Mouse (Mus musculus) T-helper 17 cell (primary cell): ENCODE data around the gene Plek.

Experiments used
- in situ Hi-C, 2 experiments: fragments of 300-600 bp; cut with MboI, MseI; formaldehyde crosslinking; loops; 1 replicate in 1 of 2; 2 replicates in 1 of 2; pipeline ENCODE4 v1.15.1; 2025; ENCODE audit warnings: high pct_unique_total_duplicates in 2 of 2

Gene Plek

DNA sequence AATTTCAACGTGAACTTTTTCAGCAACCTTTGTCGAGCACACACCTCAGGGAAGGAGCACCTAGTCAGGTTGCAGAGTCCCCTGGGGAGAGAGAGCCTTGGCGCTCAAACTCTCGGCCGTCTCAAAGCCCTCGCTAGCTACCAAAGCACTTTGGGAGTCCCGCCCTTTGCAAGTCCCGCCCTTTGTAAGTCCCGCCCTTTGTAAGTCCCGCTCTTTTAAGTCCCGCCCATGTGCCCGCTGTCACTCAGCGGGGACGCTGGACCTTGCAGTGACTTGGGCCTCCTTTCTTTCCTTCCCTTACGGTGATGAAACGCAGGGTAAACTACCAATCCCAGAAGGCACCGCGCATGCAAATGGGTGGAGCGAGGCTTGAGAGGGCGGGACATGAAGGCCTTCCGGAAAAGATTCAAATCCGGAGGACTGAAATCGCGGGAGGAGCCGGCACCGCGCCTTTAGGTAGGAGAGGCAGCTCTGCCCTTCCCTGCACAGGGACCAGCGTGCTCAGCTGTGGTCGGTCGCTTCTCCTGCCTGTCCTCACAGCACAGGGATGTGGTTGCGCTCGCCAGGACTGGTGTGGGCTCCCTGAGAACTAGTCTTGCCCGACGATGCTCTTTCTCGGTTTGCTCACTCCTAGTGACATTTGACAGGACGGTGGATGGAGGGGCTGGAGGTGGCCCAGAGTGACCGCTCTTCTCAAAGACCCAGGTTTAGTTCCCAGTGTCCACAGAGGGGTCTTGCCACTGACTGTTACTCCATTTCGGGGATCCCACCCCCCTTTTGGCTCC, 101.0 kb downstream of the Plek start, which contains the start of gene Fbxo48:
Fbxo48 (plus strand) TSS at position 400 of the 785 bp plus-strand sequence.
- in situ Hi-C loops: loop anchor here (5.0 kb wide), 4 partner anchors 51 to 444 kb away; partner anchors contain the start of gene Sec61g (in 1 of the 2)

- in situ Hi-C loops: loop anchor here (5.0 kb wide), 4 partner anchors 52 to 443 kb away; partner anchors contain the start of gene Sec61g (in 1 of the 2)
Measured at GRCm38 (mm10) chr11:16950226-16950975, 101.8 kb downstream of the Plek start.

GRCm38 (mm10) chr11:16948756-16949155, 103.4 kb downstream of the Plek start:
- in situ Hi-C loops: loop anchor here in 1 of 2 experiments (10.0 kb wide), 1 partner anchor 1006 kb away; the partner anchor contains the start of gene Etaa1

DNA sequence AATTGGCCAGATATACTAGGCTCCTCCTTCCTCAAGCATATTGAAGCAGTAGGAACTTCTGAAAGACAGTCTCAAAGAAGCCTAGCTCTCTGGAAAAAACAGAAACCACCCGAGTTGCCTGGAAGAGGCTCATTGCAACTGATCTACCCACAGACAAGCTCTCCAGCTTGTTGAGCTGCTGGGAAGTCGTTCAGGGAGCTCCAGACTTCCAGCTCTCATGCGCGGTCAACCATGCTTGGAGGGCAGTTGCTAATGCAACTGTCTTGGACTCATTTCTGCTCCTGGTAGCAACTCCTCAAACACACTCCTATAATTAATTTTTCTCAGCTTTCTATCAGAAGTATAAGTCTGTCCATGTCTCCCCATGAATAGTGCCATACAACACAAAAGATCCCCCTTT, 109.2 kb downstream of the Plek start:
- in situ Hi-C loops: loop anchor here in 1 of 2 experiments (10.0 kb wide), 1 partner anchor 1012 kb away; the partner anchor contains the start of gene Etaa1

DNA sequence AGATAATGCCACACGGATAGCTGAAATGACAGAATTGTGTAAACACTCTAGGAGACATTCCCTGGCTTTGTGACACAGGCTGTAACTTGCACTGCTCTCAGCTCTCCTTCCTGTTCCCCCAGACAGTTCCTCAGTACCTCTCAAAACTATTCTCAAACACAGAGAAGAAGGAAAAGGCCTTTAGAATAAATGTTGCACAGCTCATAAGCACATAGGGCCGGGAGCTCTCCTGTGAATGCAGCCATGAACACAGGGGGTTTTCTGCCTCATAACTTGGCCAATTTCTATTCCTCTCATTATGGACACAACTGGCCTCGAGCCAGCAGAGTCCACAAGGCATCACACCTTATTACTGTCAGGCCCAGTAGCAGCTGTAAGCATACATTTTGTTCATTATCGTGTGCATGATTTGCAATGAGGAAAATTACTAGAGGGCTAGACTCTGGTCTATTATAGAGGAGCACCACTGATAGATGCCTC, 110.2 kb downstream of the Plek start:
- in situ Hi-C loops: loop anchor here in 1 of 2 experiments (10.0 kb wide), 1 partner anchor 1013 kb away; the partner anchor contains the start of gene Etaa1

DNA sequence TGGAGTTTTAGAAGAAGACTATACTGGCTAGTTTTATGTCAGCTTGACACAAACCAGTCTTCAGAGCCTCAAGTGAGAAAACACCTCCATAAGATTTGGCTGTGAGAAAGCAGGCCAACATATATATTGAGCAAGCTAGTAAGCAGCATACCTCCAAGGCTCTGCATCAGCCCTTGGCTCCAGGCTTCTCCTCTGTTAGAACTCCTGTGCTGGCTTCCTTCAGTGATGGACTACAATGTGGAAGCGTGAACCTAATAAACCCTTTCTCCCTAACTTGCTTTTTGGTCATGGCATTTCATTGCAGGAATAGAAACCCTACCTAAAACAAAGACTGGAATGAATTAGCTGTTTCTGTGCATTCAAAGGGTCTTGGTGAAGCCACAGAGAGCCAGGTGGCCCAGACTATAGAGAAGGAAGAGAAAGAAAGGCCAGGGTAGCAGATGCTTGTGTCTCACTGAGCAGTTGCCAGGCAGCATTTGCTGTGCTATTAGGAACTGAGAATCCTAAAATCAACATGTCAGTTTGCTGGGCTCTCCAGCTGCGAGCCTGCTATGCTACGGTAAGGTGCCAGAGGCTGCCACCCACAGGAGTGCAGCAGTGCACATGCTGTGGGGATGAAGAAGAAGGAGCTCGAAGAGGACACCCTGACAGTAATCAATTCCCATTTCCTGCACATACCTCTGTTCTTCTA, 110.9 kb downstream of the Plek start:
- in situ Hi-C loops: loop anchor here in 1 of 2 experiments (10.0 kb wide), 1 partner anchor 1014 kb away; the partner anchor contains the start of gene Etaa1

GRCm38 (mm10) chr11:16935577-16936236, 116.5 kb downstream of the Plek start:
- in situ Hi-C loops: no loop called here

DNA sequence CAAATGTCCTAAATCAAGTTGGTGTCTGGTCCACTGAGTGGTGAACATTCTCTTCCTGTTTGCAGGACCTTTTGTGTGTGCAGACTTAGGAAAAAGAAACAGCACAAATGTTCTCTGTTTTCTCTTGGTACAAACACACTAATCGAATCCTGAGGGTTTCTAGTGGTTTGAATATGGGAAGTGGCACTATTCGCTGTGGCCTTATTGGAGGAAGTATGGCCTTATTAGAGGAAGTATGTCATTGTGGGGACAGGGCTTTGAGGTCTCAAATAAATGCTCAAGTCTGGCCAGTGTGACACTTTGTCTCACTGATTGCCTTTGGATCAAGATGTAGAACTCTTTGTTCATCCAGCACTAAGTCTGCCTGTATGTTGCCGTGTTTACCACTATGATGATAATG, 120.0 kb downstream of the Plek start:
- in situ Hi-C loops: no loop called here
